Mouse (Mus musculus) lung, postnatal 0 days (tissue): ENCODE measurements around the gene Smo.
"Not testable (repeated sequence)": the region's sequence is repeated elsewhere in the genome, so short reads cannot be mapped to it uniquely, and the experiment has no call there.

ENCODE experiments used
- CTCF ChIP-seq: IDR thresholded peaks from 2 replicates; pipeline ENCODE4 v1.5.1; 2016; ENCODE audit warnings: antibody characterized with exemption, mild to moderate bottlenecking
- EP300 ChIP-seq: IDR thresholded peaks from 2 replicates; pipeline ENCODE4 v1.6.1; 2016; ENCODE audit warnings: antibody characterized with exemption, mild to moderate bottlenecking, control low read depth

GRCm38 (mm10) chr6:29760397-29760796 lies 25.1 kb downstream of the Smo start:
- not testable (repeated sequence) for TF ChIP-seq CTCF, EP300
